ENCODE assay signal across 1 mouse cellular context in the genomic region with DNA sequence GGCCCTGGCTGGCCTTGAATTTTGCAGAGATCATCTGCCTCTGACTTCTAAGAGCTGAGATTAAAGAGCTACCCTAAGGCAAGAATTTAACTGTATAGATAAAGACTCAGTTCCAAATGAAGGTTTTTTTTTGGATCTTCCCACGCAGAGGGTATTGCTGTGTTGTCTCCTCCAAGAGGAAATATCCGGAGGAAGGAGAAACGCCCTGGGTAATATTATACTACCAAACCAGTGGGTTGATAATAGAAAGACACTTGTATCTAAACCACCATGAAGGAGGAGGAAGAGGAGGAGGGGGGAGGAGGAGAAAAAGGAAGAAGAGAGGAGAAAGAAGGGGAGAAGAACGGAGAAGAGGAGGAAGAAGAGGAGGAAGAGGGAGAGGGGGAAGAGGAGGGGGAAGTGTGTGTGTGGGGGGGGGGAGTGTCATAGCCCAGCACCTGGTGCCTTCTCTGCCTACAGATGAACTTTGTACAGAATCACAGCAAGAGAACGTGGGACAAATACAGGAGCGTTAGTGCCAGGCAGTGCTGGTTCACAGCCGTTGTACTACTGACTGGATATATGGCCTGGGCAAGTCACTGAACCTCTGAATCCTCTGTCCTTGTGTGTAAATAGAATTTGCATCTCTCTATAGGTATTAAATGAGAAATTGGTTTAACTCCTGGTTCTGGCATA.
TF ChIP-seq lines count a peak whose summit lies in the region.

No protein-coding gene starts in this region.

TF ChIP-seq in MEL, 35 proteins besides CTCF, POLR2A, EP300 and RAD21:
- TF ChIP-seq ELF1 (IDR thresholded peaks at IDR 0.05; ENCODE audit: low read depth, low read length) (0 out of 2 replicates have a peak, but pooled peaks have one; percentile 16), MAZ (IDR thresholded peaks at IDR 0.05; ENCODE audit: low read depth, low read length) (0 out of 2 replicates have a peak, but pooled peaks have one; percentile 71), MXI1 (IDR thresholded peaks at IDR 0.05; ENCODE audit: low read depth, low read length) (peak; percentile 33), CHD1 (IDR thresholded peaks at IDR 0.05; ENCODE audit: low read depth, low read length) (peak; percentile 39; the same call in 1 of the 2 replicates), USF1 (IDR thresholded peaks at IDR 0.05; ENCODE audit: low read depth, low read length) (no peak), ETS1 (IDR thresholded peaks at IDR 0.05; ENCODE audit: low read depth, low read length) (peak; percentile 27; the same call in 1 of the 2 replicates), HCFC1 (IDR thresholded peaks at IDR 0.05; ENCODE audit: low read depth, low read length) (no peak), RCOR1 (IDR thresholded peaks at IDR 0.05; ENCODE audit: low read depth, low read length) (peak; percentile 71), SIN3A (IDR thresholded peaks at IDR 0.05; ENCODE audit: low read length) (peak; percentile 58)
TF ChIP-seq in MEL: peak in this region for 7.
